Mouse (Mus musculus) layer of hippocampus, postnatal 25 days (tissue): ENCODE data around the gene Abi3bp. TPM values are rescaled to one million over a fixed set of nuclear protein-coding genes. Genes with fewer than 3 reads are reported as not detected.
A peak's percentile ranks its signal among the peaks of the same experiment; 100 is the strongest.

Source experiments
- DNase-seq, 2 experiments: peaks; one replicate each; pipeline ENCODE4 v3.0.0; 2022; ENCODE audit warnings: mixed read lengths in 2 of 2, low spot score in 1 of 2; ENCODE audit errors: extremely low spot score in 1 of 2
- total RNA-seq, 2 experiments: library from RNA; stranded (reverse); gene quantifications; 2 replicates each; pipeline ENCODE4 v1.2.3; 2021

Abi3bp gene
- total RNA-seq, 2 experiments from 2014 or later: 1.1 TPM

DNA sequence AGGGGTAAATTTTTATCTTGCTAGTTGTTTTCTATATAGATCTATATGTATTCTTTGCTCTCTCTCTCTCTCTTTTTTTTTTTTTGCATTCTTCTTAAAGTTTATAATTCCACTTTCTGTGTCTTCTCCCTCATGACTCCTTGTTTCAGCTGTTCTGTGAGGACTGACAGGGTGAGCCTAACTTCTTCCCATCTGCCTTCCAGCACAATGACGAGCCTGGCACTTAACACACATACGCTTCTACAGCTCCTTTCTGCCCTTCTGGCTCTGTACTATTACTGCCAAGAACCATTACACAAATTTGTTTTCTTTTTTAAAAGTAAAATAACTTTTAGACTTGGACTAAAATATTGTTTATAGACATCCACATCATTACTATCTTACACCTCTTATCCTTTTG is 195.7 kb downstream of the Abi3bp start:
- DNase-seq: no peak

DNA sequence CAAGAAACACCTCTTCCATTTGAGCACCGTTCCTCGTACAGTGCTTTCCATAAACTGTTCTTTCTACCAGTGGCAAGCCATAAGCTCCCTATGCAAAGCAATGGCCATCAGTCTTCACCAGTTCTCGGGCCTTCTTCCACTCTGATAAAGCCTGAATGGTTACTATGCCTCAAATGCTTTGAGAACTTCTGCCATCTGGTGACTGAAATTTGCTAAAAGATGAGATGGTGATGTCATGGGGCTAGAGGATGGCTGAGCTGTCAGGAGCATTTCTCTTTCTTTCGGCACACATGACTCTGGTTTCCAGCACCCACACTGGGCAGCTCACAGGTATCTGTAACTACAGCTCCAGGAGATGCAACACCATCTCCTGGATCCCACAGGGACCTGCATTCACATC is 199.5 kb downstream of the Abi3bp start:
- DNase-seq: no peak

DNA sequence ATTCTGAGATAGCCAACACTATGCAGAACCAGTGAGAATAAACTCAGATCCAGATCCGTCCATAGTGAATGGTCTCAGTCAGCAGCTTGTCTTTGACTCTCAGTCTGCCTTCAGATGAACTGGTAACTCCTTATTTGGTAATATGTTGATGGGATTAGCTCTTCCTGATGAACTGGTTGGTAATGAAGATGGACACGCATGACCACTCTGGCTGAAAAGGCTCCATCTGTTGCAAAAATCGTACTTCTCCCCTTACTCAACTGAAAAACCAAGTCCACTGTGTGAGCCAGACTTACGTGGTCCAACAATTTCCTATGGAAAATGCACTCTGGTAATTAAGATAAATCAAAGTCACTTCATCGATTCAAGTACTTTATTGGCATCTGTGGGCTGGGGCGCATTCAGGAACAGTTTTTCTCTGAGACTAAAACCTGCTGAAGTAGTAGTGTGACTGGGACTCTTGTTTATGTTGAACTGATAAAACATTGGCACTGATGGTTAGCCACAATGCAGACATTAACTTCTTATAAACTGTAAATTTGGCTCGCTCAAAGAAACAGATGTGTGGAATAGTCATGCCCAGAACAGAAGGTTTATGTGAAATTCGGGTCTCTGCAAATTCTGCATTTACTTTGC is 203.4 kb downstream of the Abi3bp start:
- DNase-seq: no peak

DNA sequence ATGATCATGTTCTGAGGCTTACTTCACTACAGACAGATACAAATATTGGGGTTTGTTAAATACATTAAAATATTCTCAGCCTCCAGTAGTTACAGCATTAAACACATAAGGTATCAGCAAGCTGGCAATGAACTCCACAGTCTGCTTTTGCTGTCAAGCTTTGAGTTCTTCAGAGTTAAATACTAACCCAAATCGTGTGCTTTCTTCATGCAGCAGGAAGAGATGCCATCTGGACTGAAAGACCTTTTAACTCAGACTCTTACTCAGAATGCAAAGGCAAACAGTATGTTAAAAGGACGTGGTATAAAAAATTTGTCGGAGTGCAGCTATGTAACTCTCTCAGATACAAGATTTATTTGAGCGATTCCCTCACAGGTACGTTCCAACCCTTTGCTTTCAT is 209.1 kb downstream of the Abi3bp start:
- no peak for DNase-seq

DNA sequence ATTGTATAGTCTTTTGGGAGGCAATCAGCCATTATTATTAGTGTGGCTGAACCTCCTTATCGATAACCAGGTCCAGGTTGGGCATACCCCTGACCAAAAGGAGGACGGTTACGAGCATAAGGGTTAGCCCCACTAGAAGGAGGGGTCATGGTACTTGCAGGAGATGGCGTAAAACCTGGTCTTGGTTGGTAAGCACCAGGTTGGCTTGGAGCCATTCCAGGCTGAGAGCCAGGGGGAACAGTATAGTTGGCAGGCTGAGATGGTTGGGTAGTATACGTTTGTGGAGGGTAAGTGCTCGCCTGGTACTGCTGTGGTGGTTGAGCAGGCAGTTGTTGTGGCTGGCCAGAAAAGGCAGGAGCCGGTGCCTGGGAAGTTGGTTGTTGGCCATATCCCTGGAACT is 213.0 kb downstream of the Abi3bp start:
- DNase-seq: no peak

DNA sequence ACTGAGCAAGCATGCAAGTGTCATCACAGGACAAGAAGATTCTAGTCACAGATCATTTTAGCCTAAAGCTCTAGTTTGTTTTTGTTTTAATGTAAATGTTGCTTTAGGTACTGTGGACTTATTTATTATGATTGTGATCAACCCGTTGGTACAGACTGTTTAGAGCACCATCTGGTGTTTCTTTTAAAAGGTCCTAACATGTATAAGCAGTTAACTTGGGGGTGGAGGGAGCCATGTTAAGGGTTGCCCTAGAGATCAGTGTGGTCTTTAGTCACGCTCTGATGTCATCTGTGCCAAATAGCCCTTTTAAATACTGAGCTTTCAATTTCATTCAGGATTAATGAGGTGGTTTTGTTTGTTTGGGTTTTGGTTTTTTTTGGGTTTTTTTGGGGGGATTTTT is 218.8 kb downstream of the Abi3bp start:
- DNase-seq: no peak

DNA sequence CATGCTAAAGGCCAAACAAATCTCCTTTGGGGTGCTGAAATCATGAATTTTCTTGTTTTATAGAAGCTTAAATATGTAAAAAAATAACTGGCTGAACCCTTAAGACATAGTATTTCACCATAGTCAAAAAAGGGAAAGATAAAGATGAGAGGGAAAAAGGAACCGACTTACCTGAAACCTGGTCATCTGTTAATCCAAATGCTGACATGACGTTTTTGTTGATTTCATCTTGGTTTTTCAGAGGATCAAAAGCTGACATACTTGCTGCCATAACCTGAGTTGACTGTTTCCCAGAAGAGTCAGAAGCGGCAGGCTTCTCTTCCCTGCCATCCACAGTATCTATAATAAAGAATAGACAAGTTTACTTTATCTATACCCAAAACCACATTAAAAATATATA is 223.2 kb downstream of the Abi3bp start:
- DNase-seq: no peak

DNA sequence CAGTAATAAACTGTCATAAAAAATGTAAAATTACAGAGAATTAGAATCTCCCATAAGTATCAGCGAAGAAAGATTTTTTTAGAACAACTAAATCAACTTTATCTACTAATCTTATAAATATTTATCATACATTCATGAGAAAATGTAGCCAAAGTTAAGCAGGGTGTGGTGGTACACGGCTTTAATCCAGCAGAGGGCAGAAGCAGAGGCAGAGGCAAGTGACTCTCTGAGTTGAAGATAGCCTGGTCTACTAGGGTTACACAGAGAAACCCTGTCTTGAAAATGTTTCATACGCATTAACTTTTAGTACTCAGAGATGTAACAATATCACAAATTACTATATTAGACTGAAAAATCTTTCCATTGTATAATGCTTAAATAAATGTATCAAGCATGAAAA is 228.1 kb downstream of the Abi3bp start:
- DNase-seq: no peak

DNA sequence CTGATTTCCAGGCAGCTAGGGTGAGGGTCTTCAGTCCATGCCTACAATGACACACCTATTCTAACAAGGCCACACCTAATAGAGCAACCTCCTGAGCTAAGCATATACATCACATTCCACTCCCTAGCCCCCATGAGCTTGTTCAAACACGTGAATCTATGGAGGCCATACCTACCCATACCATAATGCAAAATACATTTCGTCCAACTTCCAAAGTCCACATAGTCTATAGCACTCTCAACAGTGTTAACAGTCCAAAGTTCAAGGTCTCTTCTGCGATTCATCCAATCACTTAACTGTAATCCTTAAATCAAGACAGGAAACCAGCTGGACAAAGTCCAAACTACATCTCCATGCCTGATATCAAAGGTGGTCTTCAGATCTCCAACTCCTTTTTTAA is 232.4 kb downstream of the Abi3bp start:
- no peak for DNase-seq

DNA sequence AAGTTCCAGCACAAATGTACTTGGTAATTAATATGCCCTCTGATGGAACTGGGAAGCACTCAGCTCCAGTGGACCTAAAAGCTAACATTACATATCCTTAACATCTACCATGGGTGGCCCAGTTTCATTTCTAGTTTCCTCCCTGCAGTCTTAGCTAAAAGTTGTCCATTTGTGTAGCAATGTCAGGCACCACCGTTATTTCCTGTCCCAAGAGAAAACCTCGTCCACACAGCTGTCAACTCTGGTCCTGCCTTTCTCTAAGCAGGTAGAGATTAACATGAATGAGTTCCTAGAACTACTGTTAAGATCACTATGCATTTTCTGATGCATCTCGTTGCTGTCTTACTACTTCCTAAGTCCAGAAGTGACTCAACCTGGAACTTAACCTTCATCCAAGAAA is 237.9 kb downstream of the Abi3bp start:
- no peak for DNase-seq

DNA sequence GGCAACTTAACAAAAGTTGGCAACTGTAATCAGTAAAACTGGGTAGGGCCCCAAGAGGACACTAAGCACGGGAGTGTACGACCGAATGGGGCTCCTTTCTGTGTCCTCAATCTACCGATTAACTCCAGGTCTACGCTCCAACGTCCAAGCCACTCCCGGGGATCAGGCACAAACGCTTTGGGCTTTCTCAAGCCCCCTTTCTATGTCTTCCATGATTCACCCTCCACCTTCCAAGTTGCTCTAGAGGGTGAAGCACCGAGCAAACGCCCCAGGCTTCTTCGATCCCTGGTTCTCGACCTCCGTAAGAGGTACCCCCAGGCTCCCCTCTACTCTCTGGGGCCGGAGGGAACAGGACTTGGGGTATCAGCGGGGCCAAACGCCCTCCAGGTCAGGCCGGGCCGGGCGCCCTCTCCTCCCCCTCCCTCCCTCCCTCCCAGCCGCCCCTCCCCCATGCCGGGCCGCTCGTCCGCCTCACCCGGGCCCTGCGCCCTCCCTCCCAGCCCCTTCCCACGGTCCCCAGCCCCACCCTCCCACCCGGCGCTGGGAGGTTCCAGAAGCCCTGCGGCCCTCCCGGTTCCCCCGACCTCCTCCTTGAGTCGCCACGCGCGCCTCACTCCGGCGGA is 239.0 kb downstream of the Abi3bp start:
- DNase-seq: peak; percentile 6 to 17

DNA sequence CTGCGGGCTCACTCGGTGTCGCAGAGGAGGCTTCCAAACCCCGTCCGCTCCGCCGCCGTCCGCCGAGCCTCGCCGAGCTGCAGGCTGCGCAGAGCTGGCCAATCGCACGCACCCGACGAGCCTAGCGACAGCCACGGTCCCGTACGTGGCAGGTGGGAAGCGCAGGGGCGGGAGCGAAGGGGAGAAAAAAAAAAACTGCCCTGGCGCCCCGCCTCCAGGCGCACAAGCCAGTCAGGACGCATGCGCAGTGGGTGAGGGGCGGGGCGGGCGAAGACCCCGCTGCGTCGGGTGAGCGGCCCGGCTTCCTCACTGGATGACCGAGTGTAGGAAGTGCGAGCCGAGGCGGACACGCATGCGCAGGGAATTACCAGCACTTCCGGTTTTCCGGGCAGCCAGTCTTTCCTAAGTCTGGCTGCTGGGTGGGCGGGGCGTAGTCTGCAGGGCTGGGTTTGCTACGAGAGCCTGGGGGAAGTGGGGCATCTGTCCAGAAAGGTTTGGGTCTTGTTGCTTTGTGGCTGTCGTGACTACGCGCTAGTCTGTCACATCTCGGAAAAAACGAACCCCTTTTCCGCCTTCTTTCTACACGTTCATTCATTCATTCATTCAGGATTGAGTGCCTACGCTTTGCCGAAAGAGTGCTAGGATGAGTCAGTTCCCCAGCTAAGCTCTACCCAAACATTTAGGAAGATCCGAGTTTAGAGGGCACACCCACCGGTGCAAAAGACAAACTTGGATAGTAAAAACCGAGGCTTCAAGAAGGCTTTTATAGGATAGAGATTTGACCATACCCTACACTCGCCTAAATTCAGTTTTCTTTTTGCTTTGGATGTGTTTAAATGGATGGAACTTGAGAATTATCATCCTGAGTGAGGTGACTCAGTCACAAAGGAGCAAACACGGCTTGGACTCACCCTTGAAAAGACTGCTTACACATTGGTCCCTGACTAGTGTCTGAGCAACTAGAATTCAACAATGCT is 239.8 kb downstream of the Abi3bp start, which contains the start of gene Tfg:
Tfg (minus strand) TSS at position 227 of the 977 bp plus-strand sequence.
- peak; percentile 94 to 96 for DNase-seq

DNA sequence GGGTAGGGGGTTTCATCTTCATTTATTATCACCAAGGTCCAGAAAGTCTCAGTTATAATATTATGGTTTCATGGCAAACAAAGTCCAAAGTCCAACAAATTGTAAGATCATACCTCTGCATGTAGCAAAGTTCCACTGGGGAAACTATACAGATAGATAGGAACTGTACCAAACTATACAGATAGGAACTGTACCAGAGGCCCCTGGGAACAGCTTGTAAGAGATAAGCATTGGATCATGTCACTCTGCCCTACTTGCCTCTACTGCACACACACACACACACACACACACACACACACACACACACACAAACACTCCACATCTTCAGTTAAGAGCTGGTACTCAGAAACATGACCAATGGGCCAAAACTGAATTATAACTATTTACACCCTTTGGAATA is 241.4 kb downstream of the Abi3bp start:
- DNase-seq: no peak

DNA sequence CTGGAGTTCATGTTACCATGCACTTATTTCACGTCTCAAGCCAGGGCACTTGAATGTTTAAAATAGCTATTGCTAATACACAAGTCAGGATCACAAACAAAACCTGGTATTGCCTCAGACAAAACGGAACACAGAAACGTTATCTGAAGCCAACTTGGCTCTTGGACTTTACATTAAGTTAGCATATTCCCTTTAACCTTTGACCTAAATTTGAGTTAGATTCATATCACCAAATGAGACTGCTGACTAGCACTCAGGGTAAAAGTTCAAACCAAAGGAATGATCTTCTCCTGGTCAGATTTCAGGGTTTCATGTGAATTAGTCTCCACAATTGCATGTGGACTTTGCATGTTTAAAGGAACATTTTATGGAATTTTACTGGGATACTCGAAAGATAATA is 244.7 kb downstream of the Abi3bp start:
- DNase-seq: no peak

DNA sequence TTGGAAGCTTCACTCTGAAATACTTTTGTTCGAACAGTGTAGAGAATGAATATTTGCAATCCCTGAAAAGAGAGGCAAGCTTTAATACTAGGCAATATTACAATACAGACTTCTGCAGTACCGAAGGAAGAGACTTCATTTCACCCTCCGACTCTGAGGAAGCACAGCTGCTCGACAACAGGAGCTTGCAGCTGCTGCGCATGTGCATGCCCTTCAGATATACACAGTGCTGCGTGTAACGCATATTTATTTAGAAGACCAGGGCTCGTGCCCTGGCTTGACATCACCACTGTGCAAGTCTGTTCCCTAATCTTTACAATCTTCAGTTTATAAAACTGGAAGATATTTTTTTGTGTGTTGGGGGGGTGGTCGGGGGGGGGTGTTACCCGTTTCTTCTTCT is 247.2 kb downstream of the Abi3bp start:
- no peak for DNase-seq

DNA sequence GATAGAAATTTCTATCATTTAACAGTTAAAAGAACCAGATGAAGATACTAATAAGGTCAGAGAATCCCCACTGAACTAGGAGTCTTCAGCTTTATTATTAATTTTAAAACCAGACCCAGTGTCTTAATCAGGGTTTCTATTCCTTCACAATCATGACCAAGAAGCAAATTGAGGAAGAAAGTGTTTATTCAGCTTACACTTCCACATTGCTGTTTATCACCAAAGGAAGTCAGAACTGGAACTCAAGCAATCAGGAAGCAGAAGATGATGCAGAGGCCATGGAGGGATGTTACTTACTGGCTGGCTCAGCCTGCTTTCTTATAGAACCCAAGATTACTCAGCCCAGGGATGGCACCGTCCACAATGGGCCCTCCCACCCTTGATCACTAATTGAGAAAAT is 251.4 kb downstream of the Abi3bp start:
- no peak for DNase-seq

Other genes starting within 250 kb of the Abi3bp start
- 10 to 100 TPM; 58.3 to 60.0 TPM for gene Tfg, start 239.6 kb downstream of the Abi3bp start, total RNA-seq